Mouse (Mus musculus) cerebellum, adult 11-12 months (tissue): ENCODE measurements around the gene Itga3.

Experiments used
- DNase-seq: peaks from one replicate; pipeline ENCODE4 v3.0.0; 2022

Gene Itga3

DNA sequence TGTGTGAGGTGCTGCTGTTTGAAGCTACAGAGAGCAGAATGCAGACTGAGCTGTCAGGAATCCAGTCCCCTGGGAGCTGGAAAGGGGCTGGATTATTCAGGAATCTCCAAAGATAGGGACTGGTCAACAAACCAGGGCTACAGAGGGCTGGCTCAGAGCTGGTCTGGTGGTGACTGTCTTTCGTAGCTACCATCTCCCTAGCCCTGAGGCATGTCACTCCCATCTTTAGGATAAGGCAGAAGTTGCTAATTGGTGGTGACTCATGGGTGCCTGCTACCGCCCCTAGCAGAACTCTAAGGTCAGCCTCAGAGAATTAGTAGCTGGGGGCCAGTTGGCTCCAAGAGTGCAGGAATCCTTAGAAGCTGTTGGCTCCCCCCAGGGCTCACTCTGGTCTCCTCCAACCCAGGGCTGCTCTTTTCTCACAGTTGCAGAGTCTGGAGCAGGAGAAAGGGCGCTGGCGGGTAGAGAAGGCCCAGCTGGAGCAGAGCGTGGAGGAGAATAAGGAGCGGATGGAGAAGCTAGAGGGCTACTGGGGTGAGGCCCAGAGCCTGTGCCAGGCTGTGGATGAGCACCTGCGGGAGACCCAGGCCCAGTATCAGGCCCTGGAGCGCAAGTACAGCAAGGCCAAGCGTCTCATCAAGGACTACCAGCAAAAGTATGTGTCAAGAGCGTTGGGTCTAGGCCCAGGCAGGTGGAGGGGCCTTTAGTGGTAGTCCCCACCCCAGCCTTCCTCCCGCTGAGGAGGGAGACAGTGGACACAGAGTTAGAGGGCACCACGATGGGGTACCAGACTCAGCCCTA, 72.3 kb downstream of the Itga3 start:
- no peak for DNase-seq

DNA sequence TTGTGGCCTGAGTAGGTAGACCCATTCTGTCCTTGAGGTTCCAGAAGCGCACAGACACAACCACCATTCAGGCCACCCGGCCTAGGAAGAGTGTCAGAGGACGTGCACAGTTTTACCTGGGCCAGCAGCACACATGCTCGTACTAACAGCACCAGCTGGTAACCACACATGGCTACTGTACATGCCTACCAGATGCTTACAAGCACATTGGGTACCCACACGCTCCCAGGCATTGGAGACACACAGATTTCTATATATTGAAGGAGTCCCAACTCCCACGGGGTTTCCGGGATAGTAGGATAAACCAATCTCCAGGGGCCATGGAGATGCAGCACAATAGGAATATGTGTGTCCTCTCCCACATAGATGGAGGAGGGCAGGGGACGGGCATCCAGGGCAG, 73.9 kb downstream of the Itga3 start:
- no peak for DNase-seq

DNA sequence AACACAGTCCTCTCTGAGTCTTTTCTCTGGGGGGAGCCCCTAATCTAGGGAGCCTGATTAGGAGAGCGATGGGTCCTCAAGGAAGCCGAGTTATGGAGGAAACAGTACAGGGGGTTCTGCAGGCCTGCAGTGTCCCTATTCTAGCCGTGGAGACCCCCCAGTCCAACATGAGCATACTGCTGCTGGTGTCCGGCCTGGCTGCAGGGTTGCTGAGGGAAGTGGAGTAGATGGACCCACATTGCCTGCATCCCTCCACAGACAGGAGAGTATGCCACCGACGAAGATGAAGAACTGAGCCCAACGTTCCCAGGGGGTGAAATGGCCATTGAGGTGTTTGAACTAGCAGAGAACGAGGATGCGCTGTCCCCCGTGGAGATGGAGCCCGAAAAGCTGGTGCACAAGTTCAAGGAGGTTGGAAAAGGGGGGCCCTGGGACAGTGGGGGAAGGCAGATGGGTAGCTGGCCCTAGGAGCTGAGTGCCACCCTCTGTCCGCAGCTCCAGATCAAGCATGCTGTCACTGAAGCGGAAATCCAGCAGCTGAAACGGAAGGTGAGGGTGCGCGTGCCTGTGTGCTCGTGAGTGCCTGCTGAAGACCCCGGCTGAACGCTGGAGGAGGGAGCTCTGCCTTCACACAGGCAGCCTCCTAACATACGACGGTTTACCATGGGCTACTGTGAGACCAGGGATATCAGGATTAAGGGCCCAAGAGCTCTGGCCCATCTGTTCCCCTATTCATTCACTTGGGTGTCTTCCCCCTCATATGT, 74.8 kb downstream of the Itga3 start:
- DNase-seq: no peak

DNA sequence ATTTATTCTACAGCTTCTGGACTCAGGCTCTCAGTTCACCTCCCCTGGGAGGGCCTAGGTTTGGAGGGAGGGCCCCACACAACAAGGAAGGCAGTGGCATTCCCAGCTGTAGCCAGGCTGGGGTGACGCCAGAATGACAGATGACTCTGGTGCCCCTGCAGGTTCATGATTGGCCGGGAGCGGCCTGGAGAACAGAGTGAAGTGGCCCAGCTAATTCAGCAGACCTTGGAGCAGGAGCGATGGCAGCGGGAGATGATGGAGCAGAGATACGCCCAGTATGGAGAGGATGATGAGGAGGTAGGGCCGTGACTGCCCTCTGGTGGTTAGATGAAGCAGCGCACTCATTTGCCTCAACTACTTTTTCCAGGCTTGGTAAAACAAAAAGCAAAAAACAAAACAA, 75.5 kb downstream of the Itga3 start:
- peak; percentile 96 for DNase-seq

DNA sequence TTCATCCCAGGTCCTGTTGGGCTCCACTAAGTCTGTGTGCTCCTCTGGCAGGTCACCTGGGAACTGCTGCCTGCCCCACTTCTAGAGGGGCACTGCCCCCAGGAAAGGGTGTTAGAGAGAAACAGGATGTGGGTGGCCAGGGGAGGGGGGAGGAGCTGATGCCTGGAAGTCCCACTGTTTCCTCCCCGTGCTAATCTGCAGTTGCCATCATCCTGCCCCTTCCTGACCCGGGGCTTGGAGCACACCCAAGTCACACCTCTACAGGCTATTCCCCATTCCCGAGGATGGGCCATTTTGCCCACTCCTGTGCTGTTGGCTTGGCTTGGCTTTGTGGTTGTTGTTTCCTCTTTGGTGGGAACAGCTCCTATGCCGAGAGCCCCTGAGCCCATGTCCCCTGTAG, 76.1 kb downstream of the Itga3 start:
- DNase-seq: peak; percentile 78

DNA sequence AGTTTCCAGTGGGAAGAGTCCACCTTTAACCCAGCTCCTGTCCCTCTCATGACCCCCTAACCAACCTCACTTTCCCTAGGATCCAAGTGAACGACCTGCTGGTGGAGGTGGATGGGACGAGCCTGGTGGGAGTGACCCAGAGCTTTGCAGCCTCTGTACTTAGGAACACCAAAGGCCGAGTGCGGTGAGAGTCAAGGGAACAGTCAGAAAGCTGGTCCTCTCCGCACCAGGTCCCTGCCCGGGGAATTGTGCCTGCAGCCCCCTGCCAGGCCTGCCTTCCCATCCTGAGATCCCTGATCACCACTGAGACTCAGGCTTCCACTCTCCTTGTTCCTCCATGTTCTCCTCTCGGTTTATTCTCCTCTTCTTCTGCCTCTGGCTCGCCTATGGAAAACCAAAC, 76.5 kb downstream of the Itga3 start:
- no peak for DNase-seq

DNA sequence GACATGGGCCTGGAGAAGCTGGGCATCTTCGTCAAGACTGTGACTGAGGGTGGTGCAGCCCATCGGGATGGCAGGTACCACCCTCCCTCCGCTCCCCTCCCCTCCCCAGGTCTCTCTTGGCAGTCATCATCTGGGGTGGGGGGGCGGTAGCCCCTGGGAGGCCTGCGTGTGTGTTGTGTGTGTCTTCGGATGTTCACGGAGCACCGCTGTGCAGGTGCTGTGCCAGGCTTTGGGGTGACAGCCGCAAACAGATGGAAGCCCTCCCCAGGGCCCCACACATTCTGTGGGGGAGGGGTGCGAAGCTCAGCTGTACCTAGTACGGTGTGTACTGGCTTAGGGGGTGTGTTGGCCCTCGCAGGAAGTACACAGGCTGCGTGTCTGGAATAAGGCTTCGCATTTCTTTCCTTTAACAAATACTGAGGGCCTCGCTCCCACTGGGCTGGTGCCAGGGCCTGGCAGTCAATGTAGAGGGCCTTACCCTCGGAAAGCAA, 78.5 kb downstream of the Itga3 start:
- peak; percentile 76 for DNase-seq

DNA sequence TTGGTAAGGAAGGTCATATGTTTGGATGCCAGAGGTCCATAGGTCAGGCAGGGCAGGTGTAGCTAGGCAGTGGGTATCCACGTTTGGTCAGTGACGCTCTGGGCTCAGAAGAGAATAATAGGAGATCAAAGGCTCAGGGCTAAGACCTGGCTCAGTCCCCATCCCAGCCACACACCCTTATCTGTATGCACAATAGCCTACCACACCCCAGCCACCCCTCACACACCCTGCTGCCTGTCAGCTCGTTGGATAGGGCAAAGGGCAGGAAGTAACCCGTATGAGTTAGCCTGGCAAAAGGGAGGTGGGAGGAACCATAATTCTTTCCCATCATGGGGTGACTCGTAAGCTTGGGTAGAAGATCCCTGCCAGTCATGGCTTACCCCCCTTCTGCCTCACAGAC, 79.0 kb downstream of the Itga3 start:
- DNase-seq: no peak

DNA sequence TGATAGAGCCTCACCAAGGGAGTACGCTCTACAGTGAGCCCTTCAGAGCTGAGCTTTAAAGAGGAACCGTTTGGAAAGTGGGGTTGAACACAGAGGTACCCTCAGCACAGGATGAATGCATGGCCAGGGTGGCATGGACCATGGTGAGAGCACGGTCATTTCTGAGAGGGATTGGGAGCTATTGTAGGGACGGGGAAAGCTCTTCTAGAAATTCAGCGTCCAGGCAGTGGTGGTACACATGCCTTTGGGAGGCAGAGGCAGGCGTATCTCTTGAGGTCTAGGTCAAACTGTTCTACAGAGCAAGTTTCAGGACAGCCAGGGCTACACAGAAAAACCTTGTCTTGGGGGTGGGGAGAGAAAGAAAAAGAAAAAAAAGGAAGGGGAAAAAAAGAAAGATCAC, 79.6 kb downstream of the Itga3 start:
- DNase-seq: no peak

DNA sequence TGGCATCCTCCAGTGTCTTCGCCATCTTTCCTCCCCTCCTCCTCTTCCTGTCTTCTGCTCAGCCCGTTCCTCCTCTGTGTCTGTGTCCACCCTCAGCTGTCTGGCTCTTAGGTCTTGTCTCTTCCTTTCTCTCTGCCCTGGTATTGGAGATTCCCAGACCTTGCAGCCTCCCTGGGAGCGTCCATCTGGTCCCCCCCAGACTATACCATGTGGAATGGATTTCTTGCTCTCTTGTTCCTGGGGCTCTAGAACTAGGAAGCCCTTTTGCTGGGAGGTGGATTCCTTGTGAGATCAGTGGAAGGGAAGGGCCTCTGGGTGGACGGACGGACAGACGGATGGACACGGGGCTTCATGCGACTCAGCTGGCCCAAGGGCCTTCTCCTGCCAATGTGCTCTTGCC, 80.5 kb downstream of the Itga3 start:
- peak; percentile 62 for DNase-seq

DNA sequence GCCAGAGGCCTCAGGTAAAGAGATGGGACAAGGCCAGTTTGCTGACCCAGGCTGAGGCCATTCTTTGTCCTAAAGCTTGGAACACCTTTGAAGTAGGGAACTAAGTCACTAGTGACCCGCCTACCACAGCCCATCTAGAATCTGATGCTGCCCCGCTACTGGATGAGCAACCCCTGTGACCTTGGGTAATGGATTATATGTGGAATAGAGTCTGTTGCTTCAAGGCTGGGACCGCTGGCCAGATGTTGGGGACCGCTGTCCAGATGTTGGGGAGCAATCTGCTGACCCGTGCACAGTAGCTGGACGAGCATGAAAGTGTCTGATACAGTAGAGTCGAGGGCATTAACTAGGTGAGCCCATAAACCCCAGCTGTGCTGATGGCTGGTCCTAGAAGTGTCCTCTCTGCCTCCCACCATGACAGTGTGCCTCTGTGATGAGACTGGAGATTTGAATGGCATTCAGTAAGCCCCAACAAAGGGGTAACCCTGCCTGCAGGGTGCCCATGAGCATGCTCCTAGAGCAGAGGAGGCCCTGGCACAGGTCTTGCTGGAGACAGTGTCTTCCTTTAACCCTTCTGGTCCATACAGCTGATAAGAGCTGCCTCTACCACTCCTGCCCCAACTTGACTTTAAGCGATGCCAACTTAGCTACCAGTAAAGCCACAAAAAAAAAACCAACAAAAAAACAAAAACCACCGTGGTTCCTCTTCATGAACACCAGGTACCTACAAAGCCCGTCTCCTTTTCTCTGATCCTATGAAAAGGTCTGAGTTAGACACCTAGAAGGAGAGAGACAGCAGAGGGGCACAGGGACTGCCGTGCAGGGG, 81.4 kb downstream of the Itga3 start:
- DNase-seq: peak; percentile 61
